Mouse (Mus musculus): ENCODE data around the gene Nudt8.

- TF ChIP-seq CTCF (IDR thresholded peaks at IDR 0.05; ENCODE audit: low read depth, low read length) (no peak), POLR2A (IDR thresholded peaks at IDR 0.05; ENCODE audit: extremely low read depth, insufficient read depth, low read length) (no peak)
Observed at GRCm38 (mm10) chr19:3959030-3959429, 41.4 kb upstream of the Nudt8 start.
